ENCODE assay signal across 13 mouse cellular contexts in genomic region chr2:74291416-74292396, GRCm38 (mm10).
DNase-seq lines count a peak whose midpoint lies in the region; ATAC-seq and TF ChIP-seq lines count a peak whose summit lies in the region.
"Had no signal": no experiment of that assay in that cellular context is flagged by ENCODE, and none has a peak within 500 bp of the region (broad histone marks: within the 10 kb centered on the region; RNA-seq: fewer than 3 reads in every experiment).

No protein-coding gene starts in this region.

- H3K9me3 ChIP-seq in embryonic facial prominence, embryonic 10.5 days = 0 out of 2 replicates have a peak, but pooled peaks cover 1% of the 10 kb centered on the region
- H3K9me3 ChIP-seq in hindbrain, embryonic 12.5 days (replicated peaks) = no peaks in the 10 kb centered on the region
- H3K9me3 ChIP-seq in midbrain, embryonic 16.5 days (replicated peaks; ENCODE audit: control insufficient read depth, low read length, poor library complexity, severe bottlenecking) = no peaks in the 10 kb centered on the region
- H3K9me3 ChIP-seq: heart, embryonic 13.5 days had no signal

- no peak for TF ChIP-seq POLR2A in brain, embryonic 14.5 days (IDR thresholded peaks at IDR 0.05; ENCODE audit: borderline replicate concordance, extremely low read depth, insufficient read depth, insufficient read length, poor library complexity, severe bottlenecking)

- H3K9ac ChIP-seq in hindbrain, embryonic 12.5 days = no peak overlapping the region
- H3K9ac ChIP-seq in midbrain, embryonic 16.5 days (ENCODE audit: low read depth, low read length) = 0 out of 2 replicates have a peak overlapping the region, but pooled peaks have one; percentile 5
- H3K9ac ChIP-seq: heart, embryonic 13.5 days had no signal

- peak overlapping the region; percentile 16; the same call in 1 of the 2 replicates for H3K27ac ChIP-seq in embryonic facial prominence, embryonic 10.5 days (replicated peaks)
- peak overlapping the region; percentile 52; the same call in 1 of the 2 replicates for H3K27ac ChIP-seq in hindbrain, embryonic 12.5 days
- peak overlapping the region; percentile 65 for H3K27ac ChIP-seq in midbrain, embryonic 16.5 days (ENCODE audit: low read length)
- H3K27ac ChIP-seq: heart, embryonic 13.5 days had no signal

- 83% methylated on average over 8 of the region's 8 CpGs for WGBS in embryonic facial prominence, embryonic 10.5 days
- WGBS in hindbrain, embryonic 12.5 days = 80% methylated on average over 8 of the region's 8 CpGs
- WGBS in midbrain, embryonic 16.5 days = 64% methylated on average over 8 of the region's 8 CpGs

- no peak for TF ChIP-seq CTCF in brain, embryonic 14.5 days (IDR thresholded peaks at IDR 0.05; ENCODE audit: borderline replicate concordance, extremely low read depth, insufficient read depth, insufficient read length)

- H3K4me3 ChIP-seq in embryonic facial prominence, embryonic 10.5 days = no peak overlapping the region
- no peak overlapping the region for H3K4me3 ChIP-seq in hindbrain, embryonic 12.5 days
- H3K4me3 ChIP-seq in midbrain, embryonic 16.5 days (ENCODE audit: low read depth, low read length) = no peak overlapping the region
- H3K4me3 ChIP-seq: heart, embryonic 13.5 days; myocyte had no signal

- 0 out of 2 replicates have a peak, but pooled peaks cover 6% of the 10 kb centered on the region for H3K27me3 ChIP-seq in embryonic facial prominence, embryonic 10.5 days (replicated peaks; ENCODE audit: low read depth, poor library complexity, severe bottlenecking)
- no peaks in the 10 kb centered on the region for H3K27me3 ChIP-seq in hindbrain, embryonic 12.5 days
- H3K27me3 ChIP-seq in midbrain, embryonic 16.5 days (ENCODE audit: control insufficient read depth, insufficient read depth, low read depth, low read length) = no peaks in the 10 kb centered on the region
- H3K27me3 ChIP-seq: heart, embryonic 13.5 days had no signal

- no peaks in the 10 kb centered on the region for H3K36me3 ChIP-seq in embryonic facial prominence, embryonic 10.5 days (replicated peaks)
- H3K36me3 ChIP-seq in hindbrain, embryonic 12.5 days = no peaks in the 10 kb centered on the region
- H3K36me3 ChIP-seq in midbrain, embryonic 16.5 days (ENCODE audit: control insufficient read depth, insufficient read depth, low read length) = no peaks in the 10 kb centered on the region
- H3K36me3 ChIP-seq: heart, embryonic 13.5 days had no signal

- peak; percentile 60; the same call in 1 of the 2 replicates for ATAC-seq in hindbrain, embryonic 12.5 days (ENCODE audit: low FRiP score)
- peak; percentile 84 for ATAC-seq in midbrain, embryonic 16.5 days

- peak; percentile 91 for DNase-seq in brain, embryonic 14.5 days (ENCODE audit: low read depth)
- DNase-seq in embryonic facial prominence, embryonic 10.5 days (ENCODE audit: low spot score) = no peak
- DNase-seq in urinary bladder, postnatal 10 days (ENCODE audit: low spot score) = no peak
- no peak for DNase-seq in kidney, postnatal 4 days
- DNase-seq in cerebellum, adult 11-12 months = no peak
- DNase-seq: kidney, adult 2 months; liver; lung, postnatal 14 days; right cerebral cortex, postnatal 14 days had no signal

- peaks cover 5% of the 10 kb centered on the region for H3K4me1 ChIP-seq in embryonic facial prominence, embryonic 10.5 days
- H3K4me1 ChIP-seq in hindbrain, embryonic 12.5 days = peaks cover 4% of the 10 kb centered on the region; the same call in 1 of the 2 replicates
- no peaks in the 10 kb centered on the region for H3K4me1 ChIP-seq in midbrain, embryonic 16.5 days (ENCODE audit: control insufficient read depth, insufficient read depth, low read length)
- H3K4me1 ChIP-seq: heart, embryonic 13.5 days had no signal

- no peak overlapping the region for H3K4me2 ChIP-seq in hindbrain, embryonic 12.5 days (replicated peaks)
- H3K4me2 ChIP-seq in midbrain, embryonic 16.5 days (ENCODE audit: low read length) = no peak overlapping the region
- H3K4me2 ChIP-seq: heart, embryonic 13.5 days had no signal
